Mouse (Mus musculus): ENCODE results near the gene Myzap.
A peak's percentile ranks its signal among the peaks of the same experiment; 100 is the strongest.
"Not testable (repeated sequence)": the region's sequence is repeated elsewhere in the genome, so short reads cannot be mapped to it uniquely, and the experiment has no call there.

Myzap gene

DNA sequence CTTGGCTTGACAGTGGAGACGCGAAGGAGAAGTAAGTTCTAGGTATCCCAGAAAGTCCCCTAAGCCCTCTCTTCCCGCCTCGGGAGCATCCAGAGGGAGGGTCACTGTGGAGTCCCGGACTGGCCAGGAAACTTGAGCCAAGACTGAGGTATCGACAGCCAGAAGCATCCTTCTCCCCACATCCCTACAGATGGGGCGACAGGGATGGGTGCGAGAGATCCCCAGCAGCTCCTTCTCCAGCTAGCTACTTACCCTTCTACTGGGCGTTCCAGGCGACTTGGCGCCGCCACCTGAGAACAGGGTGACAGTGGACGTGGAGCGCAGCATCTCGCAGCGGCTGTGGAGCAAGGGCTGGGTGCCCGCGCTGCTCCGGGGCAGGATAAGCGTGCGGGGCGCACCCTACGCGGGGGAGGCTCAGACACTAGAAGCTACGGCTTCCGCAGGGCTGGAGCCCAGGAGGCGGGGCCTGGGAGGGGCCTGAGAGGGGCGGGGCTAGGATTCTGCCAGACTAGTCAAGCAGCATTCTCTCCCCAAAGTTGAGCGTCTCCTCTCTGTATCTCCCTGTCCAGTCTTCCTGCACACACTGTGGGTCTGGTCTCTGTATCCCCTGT is at the start of gene Myzap:
Gene Myzap, minus strand, starts transcription at position 423 of the 611 bp plus-strand sequence.
- DNase-seq (ENCODE audit: low spot score): peak; percentile 30

DNA sequence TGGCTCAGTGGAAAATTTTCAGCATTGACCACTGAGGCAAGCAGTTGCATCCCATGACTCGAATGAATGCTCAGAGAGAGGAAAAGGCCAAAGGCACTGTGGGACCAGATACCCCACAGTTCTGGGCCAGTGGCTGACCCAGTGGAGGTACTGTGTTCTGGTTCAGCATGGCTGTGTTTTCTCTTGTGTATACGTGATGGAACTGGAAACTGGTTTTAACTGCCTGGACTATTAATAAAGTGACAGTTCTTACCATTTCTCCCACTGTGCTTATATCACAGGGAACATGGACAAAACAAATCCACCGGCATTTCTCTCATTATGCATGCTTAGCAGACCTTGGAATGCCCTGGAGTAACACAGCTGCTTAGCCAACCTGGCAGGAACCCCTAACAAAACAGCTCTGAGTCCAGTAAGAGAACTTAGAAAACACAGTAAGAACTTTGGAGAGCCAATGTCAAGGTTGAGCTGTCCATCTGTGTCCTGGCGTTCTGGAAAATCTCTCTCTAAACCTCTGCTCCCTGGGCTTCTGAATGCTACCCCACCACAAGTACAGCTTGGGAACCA is 48.3 kb upstream of the Myzap start:
- DNase-seq (ENCODE audit: low spot score): no peak

DNA sequence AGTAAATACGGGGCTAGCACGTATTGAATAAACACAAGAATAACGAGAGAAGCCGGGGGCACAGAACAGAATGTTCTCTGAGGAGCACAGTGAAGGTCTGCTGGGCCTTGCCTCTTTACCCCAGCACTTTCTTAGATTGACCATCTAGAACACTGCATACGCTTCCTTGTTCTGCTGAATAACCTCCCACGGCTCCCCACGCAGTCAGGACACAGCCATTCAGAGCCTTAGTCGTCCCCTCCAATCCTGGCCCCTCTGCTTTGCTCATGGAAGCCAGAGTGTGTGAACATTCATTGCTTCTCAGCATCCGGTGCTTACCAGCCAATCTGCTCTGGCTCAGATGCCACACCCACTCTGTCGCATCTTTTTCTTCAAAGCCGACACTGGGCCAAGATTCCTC is 46.0 kb upstream of the Myzap start:
- DNase-seq (ENCODE audit: low spot score): no peak

DNA sequence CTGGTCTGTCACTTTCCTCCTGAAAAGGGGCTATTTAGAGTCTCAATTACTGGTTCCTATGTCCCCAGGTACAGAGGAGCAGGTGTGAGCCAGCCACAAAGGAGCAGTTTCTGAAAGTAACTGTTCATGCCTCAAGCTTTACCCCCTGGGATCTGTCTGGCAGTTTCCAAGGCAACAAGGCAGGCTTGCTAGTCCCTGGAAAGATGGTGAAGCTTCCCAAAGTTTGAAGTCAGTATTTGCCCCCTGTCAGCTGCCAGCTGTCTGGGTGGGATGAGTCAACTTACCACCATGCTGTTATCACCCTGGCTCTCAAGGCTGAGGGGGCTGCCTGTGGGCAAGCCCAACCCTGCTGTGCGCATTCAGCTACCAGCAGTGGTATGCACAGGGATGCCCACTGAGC is 44.7 kb upstream of the Myzap start:
- DNase-seq (ENCODE audit: low spot score): no peak

DNA sequence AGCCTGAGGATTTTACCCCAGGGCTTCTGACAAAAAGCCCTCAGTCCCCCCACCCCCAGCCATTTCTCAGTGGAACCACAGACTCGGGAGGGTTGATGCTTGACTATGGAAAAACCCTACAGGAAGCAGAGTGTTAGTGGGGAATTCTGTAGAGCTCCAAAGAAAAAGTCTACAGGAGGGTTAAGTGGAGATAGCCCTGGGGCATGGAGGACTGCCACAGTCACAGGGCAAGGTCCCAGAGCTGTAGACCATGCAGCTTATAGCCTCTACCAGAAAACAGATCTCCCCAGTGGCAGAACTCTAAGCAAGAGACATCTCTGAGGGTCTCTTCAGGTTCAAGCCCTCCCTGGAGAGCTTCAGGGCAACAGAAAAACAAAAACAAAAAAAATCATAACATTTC is 43.5 kb upstream of the Myzap start:
- no peak for DNase-seq (ENCODE audit: low spot score)

DNA sequence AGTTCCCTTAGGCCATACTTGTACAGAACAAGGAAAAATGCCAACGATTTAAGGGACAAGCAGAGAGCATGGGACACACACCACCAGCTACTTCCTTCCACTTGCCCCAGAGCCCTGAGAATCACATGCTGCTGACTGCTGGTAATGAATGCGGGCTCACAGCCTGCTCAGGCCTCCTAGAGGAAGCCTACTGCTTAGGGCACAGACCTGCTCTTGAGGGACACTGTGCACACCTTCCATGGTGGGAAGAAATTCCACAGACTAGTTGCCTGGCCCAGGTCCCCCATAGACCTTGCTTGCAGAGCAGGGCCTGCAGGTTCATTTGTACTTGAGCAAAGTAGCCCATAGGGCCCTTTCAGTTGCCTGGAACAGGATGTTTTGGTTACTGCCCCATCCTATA is 42.8 kb upstream of the Myzap start:
- no peak for DNase-seq (ENCODE audit: low spot score)

DNA sequence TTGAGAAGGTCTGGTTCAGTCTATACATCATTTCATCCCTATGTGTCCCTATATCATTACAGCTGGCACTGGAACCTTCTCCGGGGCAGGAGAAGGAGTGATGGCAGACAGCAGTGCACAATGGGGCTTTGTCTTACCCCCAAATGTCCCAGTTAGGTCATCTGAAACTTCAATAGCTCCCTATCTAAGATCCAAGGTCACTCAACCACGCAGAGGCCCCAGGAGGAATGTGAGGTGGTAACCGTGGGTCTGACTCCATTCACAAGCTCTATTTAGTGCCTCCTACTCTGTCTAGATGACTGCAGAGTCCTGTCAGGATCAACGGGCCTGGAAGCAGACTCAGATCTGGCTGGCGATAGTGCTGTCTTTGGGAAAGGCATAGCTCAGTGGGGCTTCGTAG is 36.8 kb upstream of the Myzap start:
- no peak for DNase-seq (ENCODE audit: low spot score)

DNA sequence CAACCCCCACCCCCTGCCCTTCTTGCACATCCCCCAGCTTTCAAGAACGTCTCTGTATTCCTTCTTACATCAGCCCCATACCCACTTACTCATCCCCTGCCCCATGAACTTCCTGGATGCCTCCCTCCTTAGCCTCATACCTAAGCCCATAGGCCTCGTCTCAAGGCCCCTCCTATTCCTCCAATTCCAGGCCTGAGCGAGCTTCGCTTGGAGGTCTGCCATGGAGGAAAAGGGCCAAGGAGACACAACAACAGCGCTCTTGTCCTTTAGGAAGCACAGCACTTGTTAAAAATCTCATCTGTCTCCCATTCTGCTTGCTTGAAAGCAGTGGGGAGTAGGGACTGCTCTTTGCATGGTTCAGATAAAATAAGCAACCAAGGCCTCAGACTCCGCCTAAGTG is 36.1 kb upstream of the Myzap start:
- DNase-seq (ENCODE audit: low spot score): no peak

DNA sequence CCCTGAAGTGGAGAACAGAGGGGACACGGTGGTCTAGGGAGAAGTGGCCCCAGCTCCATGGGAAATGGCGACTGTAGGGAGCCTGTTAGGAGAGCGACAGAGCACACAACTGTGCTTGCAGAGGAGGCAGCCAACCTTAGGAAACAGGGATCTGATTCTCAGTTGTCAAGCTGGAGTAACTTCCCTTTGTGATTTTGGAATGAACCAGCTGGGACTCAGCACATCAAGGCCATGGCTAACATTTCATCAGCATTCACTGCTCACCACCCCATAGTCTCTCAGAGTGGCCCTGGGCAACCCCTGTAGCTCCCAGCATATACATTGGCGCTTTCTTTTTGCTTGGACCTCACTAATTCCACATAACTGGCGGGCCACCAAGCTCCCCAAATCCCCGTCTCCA is 33.8 kb upstream of the Myzap start:
- DNase-seq (ENCODE audit: low spot score): no peak

DNA sequence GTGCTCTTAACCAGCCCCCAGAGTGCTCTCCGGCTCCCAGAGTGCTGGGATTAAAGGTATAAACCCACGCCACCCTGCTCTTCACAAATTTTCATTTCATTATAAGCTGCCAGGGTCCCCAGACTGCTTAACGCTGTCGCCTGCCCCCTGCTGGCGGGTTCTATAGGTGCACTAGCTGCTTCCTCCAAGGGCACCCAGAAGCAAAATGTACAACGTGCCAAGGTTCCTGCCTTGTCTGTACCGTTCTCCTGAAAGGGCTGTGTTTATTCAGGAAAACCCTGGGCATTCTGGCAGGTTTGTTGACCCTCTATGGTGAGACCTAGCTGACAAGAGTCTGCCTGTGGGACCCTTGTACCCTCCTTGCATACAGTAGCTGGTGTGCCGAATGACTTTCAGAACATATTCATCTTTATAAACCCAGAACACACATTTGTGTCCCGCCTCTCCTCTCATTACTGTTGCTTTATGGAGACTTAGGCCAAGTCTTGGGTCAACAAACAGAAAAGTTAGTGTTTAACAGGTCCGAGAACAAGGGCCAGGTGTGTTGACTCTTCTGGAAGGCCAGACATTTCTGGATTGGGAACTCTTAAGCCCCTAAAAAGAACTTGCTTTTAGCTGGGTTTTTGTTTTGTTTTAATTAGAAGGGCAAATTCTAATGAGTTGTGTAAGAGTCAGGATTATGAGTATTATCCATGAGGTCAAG is 32.8 kb upstream of the Myzap start:
- DNase-seq (ENCODE audit: low spot score): no peak

DNA sequence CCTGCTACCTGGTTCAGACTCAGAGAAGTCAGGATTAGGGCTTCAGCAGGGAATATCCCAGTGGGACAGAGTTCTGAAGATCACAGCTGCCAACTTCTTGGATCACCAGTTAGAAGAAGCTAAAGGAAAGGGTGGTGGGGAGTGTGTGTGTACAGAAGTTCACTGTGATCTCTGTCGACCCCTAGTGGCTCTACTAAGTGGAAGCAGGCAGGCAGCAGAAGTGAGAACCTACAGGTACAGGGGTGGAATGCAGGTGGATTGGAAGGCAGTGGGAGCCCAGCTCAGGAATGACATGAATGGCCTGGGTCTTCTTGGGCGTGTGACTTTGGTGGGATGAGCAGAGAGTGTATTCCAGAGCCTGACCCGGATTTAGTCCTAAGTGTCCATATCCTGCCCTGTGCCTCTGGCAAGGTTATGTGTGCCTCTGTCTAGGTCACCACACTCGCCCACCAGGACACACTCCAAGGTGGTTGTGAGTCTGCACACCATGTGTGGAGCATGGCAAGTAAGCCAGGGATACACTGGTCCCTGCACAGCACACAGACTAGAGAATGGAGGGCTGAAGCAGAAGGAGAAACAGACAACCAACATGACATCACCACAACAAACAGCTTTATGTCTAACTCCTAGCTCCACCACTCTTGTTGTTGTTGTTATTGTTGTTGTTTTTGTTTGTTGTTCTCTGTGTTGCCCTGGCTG is 31.9 kb upstream of the Myzap start:
- no peak for DNase-seq (ENCODE audit: low spot score)

DNA sequence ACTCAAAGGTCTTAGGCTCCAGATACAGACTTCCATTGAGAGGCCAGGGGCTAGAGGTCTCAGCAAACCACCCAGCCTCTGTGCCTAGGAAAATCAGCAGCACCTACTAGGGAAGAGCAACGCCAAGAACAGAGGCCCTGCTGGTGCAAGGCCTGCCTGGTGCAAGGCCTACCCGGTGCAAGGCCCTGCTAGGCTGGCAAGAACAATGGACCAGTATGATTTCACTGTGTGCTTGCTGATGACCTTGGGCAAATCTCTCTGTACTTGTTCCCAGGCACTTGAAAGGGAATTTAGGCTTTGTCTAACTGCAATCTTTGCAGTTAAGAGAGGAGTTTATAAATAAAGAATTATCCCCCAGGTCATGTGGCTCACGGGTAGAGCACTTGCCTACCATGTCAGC is 30.4 kb upstream of the Myzap start:
- no peak for DNase-seq (ENCODE audit: low spot score)

DNA sequence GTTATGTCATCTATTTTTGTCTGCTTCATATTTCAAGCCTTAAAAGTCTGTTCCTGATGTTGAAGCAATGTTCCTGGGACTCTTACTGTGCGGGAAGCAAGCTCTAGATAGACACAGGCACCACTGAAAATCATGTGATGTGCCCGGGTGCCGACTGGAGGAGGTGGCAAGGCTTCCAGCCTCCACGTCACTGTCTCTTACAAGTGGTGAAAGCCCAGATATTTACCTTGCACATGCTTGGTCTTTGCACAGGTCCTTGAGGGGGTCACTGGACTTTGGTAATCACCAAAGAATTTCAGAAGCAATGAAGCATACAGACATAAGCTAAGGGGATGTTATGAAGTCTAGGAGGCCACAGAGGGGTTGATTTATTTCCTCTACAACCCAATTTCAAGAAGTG is 29.8 kb upstream of the Myzap start:
- no peak for DNase-seq (ENCODE audit: low spot score)

DNA sequence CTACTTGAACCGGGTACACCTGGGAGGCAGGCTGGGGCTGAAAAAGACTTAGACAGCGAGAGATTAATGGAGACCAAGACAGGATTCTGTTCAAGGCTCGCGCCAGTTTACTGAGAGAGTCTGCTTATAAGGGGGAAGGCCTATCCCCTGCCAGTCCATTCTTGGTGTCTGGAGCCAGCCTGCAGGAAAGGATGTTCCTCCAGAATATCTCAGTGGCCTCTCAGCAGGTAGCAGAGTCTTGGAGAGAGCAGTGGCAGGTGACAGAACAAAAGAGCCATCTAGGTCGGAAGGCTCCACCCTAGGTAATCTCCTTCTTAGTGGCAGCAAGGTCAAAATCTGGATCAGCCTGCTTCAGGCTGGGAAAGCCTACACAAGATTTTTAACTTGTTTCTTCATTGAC is 28.0 kb upstream of the Myzap start:
- not testable (repeated sequence) for DNase-seq (ENCODE audit: low spot score)

DNA sequence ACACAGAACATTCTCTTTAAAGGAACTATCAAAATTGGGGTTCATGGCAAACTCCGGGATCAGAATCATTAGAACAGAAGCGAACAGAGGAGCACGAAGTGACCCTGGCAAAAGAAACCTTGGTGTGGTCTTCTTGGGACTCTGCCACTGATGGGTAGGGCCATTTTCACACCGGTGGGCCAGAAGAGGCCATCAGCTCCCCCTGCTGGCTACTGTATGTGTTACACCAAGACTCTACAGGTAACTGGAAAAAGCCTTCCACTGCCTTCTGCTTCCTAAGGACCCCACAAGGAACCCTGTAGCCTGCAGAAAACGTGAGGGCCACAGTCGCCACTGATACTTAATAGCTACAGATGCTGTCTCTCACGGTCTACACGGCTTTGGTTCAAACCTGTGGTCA is 25.2 kb upstream of the Myzap start:
- DNase-seq (ENCODE audit: low spot score): no peak

DNA sequence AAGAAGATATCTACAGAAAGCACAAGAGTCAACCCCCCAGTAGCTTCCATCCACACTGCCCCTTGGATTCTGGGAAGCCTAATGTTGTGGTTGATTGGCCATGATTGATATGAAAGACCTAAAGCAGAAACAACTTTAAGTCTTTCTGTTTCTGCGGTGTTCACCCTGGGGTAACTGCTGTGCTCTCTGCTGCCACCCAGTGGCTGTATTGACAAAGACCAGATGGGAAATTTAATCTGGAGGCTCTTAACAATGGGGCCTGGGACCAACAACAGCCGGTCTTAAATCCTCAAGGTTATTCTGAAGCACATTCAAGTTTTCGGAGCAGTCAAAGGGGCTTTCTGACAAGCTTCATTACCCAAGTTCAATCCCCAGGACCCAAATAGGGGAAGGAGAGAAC is 24.0 kb upstream of the Myzap start:
- no peak for DNase-seq (ENCODE audit: low spot score)

DNA sequence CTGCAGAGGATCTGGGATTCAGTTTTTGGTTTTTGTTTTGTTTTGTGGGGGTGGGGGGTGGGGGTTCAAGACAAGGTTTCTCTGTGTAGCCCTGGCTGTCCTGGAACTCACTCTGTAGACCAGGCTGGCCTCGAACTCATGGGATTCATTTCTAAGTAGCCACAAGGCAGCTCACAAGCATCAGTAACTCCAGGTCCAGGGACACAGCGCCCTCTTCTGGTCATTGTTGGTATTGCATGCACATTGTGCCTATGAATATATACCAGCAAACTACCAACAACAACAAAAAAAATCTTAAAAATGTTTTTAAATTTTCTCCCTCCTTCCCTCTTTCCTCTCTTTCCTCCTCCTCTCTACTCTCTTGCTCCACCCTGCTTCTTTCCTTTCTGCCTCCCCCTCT is 22.5 kb upstream of the Myzap start:
- no peak for DNase-seq (ENCODE audit: low spot score)

DNA sequence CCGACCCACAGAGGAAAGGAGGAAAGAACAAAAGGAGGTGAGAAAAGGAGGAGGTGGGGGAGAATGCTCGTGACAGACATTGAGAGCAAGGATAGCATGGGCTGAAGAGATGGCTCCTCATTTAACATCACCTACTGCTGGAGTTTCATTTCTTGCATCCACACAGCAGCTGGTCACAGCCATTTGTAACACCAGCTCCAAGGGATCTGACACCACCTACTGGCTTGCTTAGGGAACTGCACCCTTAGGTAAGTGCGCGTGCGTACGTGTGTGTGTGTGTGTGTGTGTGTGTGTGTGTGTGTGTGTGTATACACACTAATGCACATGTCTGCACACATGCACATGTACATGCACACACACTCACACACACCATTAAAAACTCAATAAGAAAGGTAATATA is 20.8 kb upstream of the Myzap start:
- DNase-seq (ENCODE audit: low spot score): no peak

DNA sequence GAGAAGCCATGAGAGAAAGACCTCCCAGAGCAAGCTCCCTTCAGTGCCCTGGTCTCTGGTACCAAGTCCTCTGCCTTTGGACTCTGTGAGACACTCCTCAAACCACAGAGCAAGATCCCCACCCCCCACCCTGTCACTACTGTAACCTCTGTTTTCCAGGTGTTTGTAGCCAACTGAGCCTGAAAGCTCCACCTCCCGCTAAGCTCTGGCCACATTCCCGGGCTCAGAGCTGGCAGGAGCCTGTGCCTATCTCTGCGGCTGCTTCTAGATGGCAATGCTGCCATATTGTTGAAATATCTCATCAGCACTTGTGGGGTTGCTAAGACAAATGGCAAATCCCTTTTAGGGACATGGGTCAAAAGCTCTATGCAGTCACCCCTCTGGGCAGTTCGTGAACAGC is 19.7 kb upstream of the Myzap start:
- DNase-seq (ENCODE audit: low spot score): no peak

DNA sequence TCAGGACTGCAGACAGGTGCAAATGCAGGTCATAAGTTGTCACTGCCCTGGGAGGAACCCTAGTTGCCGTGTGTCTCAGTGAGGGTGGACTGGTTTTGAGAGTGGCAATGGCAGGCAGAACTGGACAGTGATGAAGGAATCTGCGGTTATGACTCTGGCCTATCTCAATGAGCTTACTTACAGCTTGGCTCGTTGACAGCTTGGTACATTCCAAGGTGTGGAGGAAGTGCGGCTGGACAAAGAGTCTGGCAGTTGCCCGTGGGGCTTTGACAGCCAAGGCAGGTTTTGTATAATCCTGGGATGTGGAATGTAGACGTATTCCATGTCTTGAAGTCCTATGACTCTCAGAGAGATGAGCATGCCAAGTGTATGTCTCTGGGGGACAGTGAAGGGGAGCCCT is 16.9 kb upstream of the Myzap start:
- DNase-seq (ENCODE audit: low spot score): no peak

DNA sequence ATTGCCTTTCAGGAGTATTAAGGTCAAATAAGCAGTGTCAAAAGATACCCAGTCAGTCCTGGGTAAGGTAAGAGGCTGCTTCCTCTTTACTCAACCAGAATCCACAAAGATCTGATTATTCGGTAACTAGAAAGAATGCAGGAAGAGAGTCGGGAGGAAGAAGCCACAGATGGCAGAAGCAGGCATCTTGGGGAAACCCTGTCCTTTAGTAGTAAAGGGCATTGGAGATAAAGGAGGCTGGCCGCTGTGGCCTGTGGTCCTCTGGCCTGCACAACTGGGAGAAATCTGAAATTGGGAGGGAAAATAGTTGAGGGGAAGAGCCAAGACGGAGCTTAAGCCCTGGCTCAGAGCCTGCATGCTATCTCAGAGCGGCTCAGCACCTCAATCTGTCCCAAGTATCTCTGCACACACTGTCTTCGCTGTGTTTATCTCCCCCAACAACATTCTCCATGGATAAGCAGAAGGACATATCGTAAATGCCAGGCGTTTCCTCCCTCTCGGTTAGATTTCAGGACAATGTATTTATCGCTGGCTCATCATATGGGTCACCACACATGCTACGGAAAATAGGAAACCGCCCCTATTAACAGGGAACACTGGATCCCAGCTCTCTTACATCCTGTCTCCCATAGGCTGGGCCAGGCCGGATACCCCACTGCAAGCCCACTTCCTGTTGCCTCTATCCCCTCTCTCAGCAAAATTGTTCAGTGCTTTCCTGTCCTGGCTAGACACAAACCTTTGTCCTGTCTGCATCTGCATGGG is 14.3 kb upstream of the Myzap start:
- no peak for DNase-seq (ENCODE audit: low spot score)

DNA sequence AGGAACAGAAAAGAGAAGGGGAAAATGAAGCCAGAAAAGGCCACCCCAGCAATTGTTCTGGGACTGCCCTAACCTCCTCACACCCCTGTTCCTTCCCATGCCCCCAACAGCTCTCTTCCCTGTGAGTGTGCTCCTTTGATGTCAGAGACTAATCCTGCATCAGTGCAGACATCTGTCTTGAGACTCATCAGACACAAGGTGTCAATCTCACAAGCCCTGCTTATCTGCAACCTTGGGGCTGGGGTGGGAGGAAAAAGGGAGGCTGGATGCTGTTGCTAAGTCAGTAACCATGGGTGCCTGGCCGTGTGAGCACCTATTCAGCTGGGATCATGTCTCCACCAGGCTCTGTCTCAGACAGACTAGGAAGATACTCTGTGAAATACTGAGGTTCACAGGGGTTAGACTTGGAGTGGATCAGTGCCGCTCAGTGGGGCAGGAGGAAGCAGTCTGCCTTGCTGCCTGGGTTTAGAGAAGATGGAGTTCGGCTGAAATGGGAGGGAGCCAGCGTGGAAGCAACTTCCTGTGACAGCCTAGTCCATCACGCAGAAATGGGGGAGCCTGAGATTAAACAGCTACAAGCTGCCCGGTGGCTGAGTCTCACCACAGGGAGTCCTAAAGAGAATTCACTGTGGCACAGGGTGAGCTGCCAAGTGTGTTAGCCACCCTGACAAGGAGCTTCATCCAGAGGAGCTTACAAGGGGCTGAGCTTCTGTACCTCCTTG is 12.9 kb upstream of the Myzap start:
- no peak for DNase-seq (ENCODE audit: low spot score)
